Mouse (Mus musculus) cerebellum, postnatal 25 days (tissue): ENCODE measurements around the gene Kcnq5.

Experiments
- DNase-seq, 2 experiments: peaks; one replicate each; pipeline ENCODE4 v3.0.0; 2021; ENCODE audit warnings: mixed read lengths in 2 of 2

Gene Kcnq5

GRCm38 (mm10) chr1:21622455-21622854, 339.3 kb downstream of the Kcnq5 start:
- DNase-seq: no peak

GRCm38 (mm10) chr1:21622039-21622438, 339.7 kb downstream of the Kcnq5 start:
- no peak for DNase-seq

DNA sequence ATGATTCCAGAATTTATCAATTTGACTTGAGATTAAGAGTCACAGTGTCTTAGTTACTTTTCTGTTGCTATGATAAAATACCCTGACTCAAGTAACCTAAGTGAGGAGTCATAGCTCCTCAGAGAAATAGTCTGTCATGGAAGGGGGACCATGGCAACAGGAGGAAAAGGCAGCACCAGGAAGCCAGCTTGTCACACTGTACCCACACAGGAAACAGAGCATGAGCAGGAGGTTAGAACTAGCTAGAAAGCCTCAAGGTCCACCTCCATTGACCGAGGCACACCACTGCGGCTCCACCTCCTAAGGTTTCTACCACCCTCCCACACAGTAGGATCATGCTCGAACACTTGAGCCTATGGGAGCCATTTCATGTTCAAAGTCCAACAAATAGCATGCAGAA, 343.0 kb downstream of the Kcnq5 start:
- no peak for DNase-seq

DNA sequence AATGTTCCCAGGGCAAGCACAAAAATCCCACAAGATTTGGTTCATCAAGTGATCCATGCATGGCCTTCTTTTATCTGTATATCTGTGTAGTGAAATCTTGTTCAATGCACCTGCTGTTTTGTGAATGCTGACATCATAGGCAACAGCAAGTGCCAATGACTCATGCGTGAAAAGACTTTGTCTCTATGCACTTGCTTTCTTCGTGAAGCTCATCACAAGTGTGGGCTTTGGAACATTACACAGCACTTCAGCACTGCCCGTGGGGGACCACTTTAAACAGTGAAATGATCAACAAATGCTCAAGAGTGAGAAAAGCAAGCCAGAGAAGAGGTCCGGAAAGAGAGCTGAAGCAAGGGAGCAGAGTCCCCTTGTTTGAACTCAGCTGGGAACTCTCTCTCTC, 345.1 kb downstream of the Kcnq5 start:
- no peak for DNase-seq

- DNase-seq: no peak
Observed at GRCm38 (mm10) chr1:21613933-21614332, 347.8 kb downstream of the Kcnq5 start.

GRCm38 (mm10) chr1:21604003-21604402, 357.7 kb downstream of the Kcnq5 start:
- DNase-seq: no peak

DNA sequence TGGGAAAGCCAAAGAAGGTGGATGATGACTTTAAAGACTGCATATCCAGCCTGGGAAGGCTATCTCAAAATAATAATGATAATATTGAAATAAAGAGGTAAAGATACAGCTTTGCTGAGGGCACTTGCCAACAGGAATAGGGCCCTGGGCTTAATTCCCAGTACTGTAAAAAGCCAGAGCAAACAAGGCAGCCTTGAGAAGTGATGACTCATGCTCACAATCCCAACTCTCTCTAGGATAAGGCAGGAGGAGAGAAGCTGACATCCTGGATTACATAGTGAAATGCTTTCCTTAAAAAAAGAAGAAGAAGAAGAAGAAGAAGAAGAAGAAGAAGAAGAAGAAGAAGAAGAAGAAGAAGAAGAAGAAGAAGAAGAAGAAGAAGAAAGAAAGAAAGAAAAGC, 359.2 kb downstream of the Kcnq5 start:
- no peak for DNase-seq

- DNase-seq: no peak
Observed at GRCm38 (mm10) chr1:21600606-21601005, 361.1 kb downstream of the Kcnq5 start.

GRCm38 (mm10) chr1:21593872-21594271, 367.9 kb downstream of the Kcnq5 start:
- DNase-seq: no peak

- DNase-seq: peak in 1 of 2 experiments; percentile 6
Observed at GRCm38 (mm10) chr1:21567397-21567796, 394.3 kb downstream of the Kcnq5 start.

DNA sequence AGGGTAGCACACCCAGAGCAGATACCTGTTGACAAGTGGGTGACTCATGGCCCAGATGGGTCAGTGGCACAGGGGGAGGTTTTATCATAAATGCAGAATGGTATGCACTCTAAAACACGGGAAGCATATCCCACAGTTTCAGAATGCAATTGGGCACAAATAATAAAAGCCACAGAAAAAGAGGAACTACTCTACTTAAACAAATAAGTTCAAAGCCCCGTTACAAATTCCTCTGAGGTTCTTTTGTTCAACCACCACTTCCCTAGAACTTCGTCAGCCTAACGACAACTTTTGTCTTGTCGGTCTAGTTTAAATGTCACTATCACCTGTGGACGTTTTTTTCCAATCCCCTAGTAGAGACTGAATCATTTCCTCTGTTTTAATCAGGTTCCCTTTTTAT, 407.1 kb downstream of the Kcnq5 start:
- no peak for DNase-seq

DNA sequence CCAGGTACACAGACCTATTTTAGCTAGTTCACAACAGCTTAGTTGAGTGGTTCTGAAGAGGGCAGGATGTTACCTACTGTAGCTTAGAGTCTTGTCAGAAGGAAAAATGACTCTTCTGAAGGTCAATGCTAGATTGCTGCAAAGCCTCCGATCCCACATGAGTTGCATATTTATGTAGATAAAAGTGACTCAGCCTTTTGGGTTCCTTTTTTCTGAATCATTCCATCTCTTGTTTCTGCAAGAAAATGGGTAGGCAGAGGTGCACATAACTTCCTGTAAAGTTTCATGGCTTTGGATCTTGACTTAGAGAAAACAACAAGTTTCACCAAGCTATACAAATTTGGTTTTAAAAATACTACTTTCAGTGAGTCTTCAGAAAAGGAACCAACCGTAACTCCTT, 409.0 kb downstream of the Kcnq5 start:
- DNase-seq: no peak

- DNase-seq: no peak
Observed at GRCm38 (mm10) chr1:21543909-21544308, 417.8 kb downstream of the Kcnq5 start.

GRCm38 (mm10) chr1:21539486-21539885, 422.3 kb downstream of the Kcnq5 start:
- DNase-seq: no peak

DNA sequence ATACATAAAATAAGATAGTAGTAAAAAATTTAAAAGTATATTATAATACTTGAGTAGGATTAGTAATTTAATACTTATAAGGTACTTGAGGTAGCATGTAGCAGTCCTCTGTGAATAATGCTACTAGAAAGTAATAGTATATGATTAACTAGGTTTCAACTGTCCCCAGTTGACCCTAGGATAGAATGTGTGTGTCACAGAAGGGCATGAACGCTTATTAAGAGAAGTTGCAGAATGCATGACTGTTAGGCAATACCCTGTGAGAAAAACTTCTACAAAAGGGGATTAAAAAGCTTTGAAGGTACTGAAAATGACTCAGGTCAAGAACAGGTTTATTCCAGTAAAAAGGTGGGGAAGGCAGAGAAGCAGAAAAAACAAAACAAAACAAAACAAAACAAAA, 430.9 kb downstream of the Kcnq5 start:
- DNase-seq: no peak

- no peak for DNase-seq
Observed at GRCm38 (mm10) chr1:21521995-21522394, 439.7 kb downstream of the Kcnq5 start.

- no peak for DNase-seq
Observed at GRCm38 (mm10) chr1:21521475-21521874, 440.3 kb downstream of the Kcnq5 start.

GRCm38 (mm10) chr1:21520116-21520645, 441.6 kb downstream of the Kcnq5 start:
- DNase-seq: no peak

- no peak for DNase-seq
Observed at GRCm38 (mm10) chr1:21506665-21507064, 455.1 kb downstream of the Kcnq5 start.

DNA sequence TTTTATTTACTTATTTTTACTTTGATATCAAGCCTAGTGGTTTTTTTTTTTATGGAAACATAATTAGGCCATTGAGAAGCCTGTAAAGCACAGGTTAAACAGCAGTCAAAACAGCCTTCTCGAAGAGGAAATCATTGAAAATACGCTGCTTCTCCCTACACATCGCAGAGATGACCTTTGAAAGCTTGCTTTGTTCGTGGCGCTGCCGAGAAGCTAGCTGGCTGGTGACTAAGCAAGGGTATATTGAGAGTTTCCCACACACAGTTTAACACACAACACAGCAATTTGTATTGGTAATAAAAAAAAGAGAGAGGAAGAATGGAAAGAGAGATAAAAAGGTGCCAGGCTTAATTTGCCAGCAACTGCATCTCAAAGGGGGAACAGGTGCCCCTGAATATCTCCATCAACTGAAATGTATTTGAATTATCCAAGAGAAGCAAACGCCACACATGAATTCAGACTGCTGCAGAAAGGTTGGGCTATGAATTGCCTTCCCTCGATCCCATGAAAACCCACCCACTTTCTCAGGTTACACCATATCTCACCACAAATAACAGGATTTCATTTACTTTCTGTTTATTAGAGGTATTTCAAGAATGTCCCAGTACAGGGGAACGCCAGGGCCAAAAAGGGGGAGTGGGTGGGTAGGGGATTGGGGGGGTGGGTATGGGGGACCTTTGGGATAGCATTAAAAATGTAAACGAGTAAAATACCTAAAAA, 461.8 kb downstream of the Kcnq5 start:
- no peak for DNase-seq

- no peak for DNase-seq
Observed at GRCm38 (mm10) chr1:21496307-21496706, 465.4 kb downstream of the Kcnq5 start.

- no peak for DNase-seq
Observed at GRCm38 (mm10) chr1:21488645-21489044, 473.1 kb downstream of the Kcnq5 start.

DNA sequence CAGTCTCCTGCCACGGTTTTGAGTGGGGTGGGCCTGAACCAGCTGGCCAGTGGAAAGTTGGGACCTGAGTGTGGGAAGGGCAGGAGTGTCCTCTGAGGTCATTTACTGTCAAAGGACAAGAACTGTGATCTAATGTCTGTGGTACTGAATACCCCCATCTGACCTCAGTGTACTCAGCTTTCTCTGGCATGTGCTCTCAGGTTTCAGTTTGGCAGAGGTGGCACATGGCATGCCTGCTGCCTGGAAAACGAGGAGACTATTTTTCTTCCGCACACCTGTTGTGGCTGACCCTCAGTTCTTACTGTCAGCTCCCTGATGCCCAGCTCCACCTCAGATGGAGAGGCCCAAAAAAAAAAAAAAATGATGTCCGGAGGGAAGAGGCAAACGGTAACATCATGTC, 475.5 kb downstream of the Kcnq5 start:
- DNase-seq: no peak

DNA sequence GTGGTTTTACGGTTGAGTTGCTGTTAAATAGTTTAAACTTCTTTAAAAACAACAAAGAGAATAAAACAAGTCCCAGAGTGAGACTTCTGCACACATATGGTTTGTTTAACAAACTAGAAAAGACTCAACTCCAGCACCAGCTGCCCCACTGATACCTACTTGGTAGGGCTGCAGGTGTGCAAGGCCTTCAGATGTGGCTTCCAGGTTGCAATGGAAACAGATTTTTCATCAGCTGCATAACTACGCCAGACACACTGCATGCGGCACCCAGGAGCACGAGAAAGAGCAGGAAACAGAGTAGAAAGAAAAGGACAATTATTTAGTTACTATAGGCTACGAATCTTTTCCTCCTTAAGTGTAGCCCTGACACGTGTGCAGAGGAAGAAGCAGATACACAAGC, 492.4 kb downstream of the Kcnq5 start:
- no peak for DNase-seq

- DNase-seq: no peak
Observed at GRCm38 (mm10) chr1:21466431-21466830, 495.3 kb downstream of the Kcnq5 start.
